Mouse (Mus musculus) heart, embryonic 15.5 days (tissue): ENCODE measurements around the gene Supv3l1. TPM values are rescaled to one million over a fixed set of nuclear protein-coding genes. Genes with fewer than 3 reads are reported as not detected.
"Not testable (repeated sequence)": the region's sequence is repeated elsewhere in the genome, so short reads cannot be mapped to it uniquely, and the experiment has no call there.

Experiments
- ATAC-seq: fragments of 200-750 bp; cut with Nextera tagmentation; replicated peaks from 2 replicates; pipeline ENCODE4 v1.8.0; 2017; ENCODE audit warnings: low read depth, moderate TSS enrichment; ENCODE audit not compliant: insufficient number of reproducible peaks, insufficient read depth, low FRiP score
- H3K27ac ChIP-seq: fragments of 300-500 bp; sonication (generic); 2 replicates; pipeline ENCODE4 v1.5.1; 2015; ENCODE audit warnings: mild to moderate bottlenecking, inconsistent platforms
- H3K27me3 ChIP-seq: fragments of 300-500 bp; sonication (generic); 2 replicates; pipeline ENCODE4 v1.6.1; 2015; ENCODE audit warnings: inconsistent platforms
- H3K36me3 ChIP-seq: fragments of 300-500 bp; sonication (generic); 2 replicates; pipeline ENCODE4 v1.6.1; 2015; ENCODE audit warnings: mild to moderate bottlenecking, inconsistent platforms
- H3K4me1 ChIP-seq: fragments of 300-500 bp; sonication (generic); replicated peaks from 2 replicates; pipeline ENCODE4 v1.6.1; 2015; ENCODE audit warnings: inconsistent platforms
- H3K4me2 ChIP-seq: fragments of 300-500 bp; sonication (generic); 2 replicates; pipeline ENCODE4 v1.6.1; 2015; ENCODE audit warnings: inconsistent platforms, mild to moderate bottlenecking, moderate library complexity
- H3K4me3 ChIP-seq: fragments of 300-500 bp; sonication (generic); 2 replicates; pipeline ENCODE4 v1.5.1; 2015; ENCODE audit warnings: mild to moderate bottlenecking, inconsistent platforms
- H3K9ac ChIP-seq: fragments of 300-500 bp; sonication (generic); 2 replicates; pipeline ENCODE4 v1.6.1; 2015; ENCODE audit warnings: mild to moderate bottlenecking, inconsistent platforms
- H3K9me3 ChIP-seq: fragments of 300-500 bp; sonication (generic); replicated peaks from 2 replicates; pipeline ENCODE4 v1.6.1; 2016; ENCODE audit warnings: inconsistent platforms
- whole genome bisulfite sequencing: fragments of 180-500 bp; shearing (Covaris S2); methylation state at CpG from one replicate; pipeline ENCODE4 v1.1.7; 2015; ENCODE audit warnings: mixed read lengths; 5-methylcytosine and 5-hydroxymethylcytosine counted together
- polyA plus RNA-seq: library from polyadenylated mRNA; unstranded; fragments of >200 nt; fragmentation: Nextera tagmentation; extraction: Ambion mirVana; gene quantifications from 2 replicates; pipeline ENCODE4 v1.2.1, GENCODE M21; 2015

The Supv3l1 gene
- 23.7 and 27.0 TPM in 2 replicates for polyA plus RNA-seq

DNA sequence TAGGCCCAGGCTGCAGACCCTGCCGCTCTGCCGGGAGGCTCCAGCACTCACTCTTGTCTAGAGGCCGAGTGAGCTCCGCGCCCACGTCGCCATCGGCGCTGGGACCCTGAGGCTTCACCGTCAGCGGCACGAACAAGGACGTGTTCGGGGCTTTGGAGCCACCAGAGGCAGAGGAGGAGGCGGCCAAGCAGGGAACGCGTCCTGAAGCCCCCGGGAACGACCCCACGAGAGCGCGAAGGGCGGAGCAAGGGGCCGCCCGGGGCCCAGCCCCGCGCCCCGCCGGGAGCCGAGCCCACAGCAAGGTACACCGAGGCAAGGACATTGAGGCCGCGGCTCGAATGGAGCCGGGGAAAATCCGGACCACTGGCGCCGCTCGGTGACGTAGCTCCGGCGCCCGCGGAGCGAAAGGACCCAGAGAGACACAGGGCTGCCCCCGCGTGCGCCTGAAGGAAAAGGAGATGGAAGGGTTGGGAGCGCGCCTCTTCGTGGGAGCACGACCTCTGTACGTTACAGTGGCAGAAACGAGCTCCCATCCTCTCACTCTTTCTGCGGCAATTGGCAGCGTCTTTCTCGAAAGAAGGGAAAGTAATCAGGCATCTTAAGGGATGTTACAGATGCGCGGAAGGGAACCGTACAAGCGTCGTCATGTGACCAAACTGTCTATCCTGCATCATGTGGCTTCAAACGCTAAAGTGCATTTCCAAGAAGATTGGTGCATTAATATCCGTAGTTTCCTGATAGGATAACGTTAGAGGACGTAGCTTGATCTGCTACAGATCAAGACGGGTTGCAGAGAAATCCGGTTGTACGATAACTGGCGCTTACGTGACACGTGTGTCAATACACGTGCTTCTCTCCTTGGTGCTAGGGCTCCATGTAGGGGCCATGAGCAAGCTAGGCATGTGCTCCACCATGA, at the start of gene Supv3l1, which contains the start of gene 4930507D05Rik:
Gene Supv3l1 (minus strand): TSS at position 375 of the 916 bp plus-strand sequence.
Gene 4930507D05Rik (plus strand): TSS at position 126 of the 916 bp plus-strand sequence.
- WGBS: under 1% methylated on average over 73 of the region's 73 CpGs
- Histone ChIP-seq H3K27me3 (no peaks in the 10 kb centered on the region), H3K9me3 (no peaks in the 10 kb centered on the region), H3K27ac (peak within 1 kb of the TSS; percentile 86), H3K4me1 (peaks cover 12% of the 10 kb centered on the region), H3K9ac (peak within 1 kb of the TSS; percentile 99), H3K4me3 (peak within 1 kb of the TSS; percentile 92), H3K4me2 (peak within 1 kb of the TSS; percentile 63), H3K36me3 (peaks cover 27% of the 10 kb centered on the region)
- peak; percentile 80 for ATAC-seq

DNA sequence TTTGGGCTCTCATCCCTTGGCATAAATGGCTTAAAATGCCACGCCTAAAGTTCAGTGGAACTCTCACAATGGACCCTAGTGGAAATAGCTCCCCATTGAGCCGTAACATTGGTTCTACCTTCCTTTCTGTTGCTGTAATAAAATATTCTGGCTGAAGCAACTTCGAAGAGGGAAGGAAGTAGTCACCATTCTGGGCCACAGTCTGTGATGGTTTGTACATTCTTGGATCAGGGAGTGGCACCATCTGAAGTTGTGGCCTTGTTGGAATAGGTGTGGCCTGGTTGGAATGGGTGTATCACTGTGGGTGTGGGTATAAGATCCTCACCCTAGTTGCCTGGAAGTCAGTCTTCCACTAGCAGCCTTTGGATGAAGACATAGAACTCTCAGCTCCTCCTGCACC, 42.1 kb upstream of the Supv3l1 start:
- H3K27ac ChIP-seq, H3K27me3 ChIP-seq, H3K4me2 ChIP-seq, H3K4me3 ChIP-seq, H3K36me3 ChIP-seq, H3K9ac ChIP-seq, H3K4me1 ChIP-seq, ATAC-seq, H3K9me3 ChIP-seq: not testable (repeated sequence)
- 80% methylated on average over 3 of the region's 3 CpGs for WGBS

DNA sequence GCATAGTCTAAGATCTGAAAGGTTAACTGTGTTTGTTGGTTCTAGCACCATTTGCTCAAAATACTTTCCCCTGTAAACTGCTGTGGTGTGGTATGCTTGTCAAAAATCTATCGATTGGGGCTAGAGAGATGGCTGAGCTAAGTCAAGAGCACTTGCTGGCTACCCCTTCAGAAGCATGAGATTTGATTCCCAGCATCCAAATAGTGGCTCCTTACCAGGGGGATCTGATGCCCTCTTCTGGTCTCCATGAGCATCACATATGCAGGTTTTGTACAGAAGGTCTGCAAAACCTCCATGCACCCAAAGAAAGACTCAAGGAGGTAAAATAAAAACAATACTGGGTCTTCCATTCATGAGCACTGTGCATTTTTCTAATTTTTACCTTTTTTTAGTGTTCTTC, 38.7 kb upstream of the Supv3l1 start:
- Histone ChIP-seq H3K9ac (no peak overlapping the region), H3K4me2 (no peak overlapping the region), H3K4me3 (no peak overlapping the region), H3K36me3 (no peaks in the 10 kb centered on the region), H3K9me3 (no peaks in the 10 kb centered on the region), H3K27me3 (no peaks in the 10 kb centered on the region), H3K27ac (no peak overlapping the region), H3K4me1 (peaks cover 12% of the 10 kb centered on the region)
- 27% methylated on average over 1 of the region's 1 CpGs for WGBS
- ATAC-seq: no peak

DNA sequence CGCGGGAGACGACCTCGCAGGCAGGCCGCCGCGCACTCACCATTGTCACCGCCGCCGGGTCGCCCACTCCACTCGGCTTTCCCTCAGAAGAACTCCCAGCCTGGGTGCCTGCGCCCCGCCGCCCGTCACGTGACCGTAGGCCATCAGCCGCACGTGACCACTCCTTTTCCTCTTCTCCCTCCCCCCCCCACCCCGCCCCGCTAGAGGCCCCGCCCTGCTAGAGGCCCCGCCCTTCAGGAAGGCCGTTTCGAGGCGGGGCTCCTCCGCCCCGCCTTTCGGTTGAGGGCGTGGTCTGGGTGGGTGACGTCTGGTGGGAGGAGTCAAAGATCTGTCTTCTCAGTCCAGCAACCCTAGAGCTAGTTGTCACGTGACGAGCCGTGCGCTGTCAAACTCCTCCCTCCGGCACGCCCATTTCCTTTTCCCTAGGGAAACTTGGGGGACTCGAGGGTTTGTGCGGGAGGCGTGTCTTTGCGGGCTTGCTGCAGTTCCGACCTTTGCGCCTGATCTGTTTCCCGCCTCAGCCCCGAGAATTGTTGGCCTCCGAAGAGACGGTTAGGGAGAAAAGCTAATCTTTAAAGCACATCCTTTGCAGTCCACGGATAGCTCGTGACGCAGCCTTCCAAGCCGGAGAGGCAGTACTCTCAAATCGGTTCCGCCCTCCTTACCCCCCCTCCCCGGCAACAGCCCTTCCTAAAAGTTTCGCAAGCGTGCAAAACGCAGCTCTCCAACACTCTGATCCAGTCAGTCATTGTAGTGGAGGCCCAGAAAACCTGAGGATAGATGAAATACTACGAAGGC, 37.3 kb upstream of the Supv3l1 start, which contains the start of gene Vps26a:
Gene Vps26a (minus strand): TSS at position 188 of the 798 bp plus-strand sequence.
- peak; percentile 90 for ATAC-seq
- peak within 1 kb of the TSS; percentile 91 for H3K9ac ChIP-seq
- peak within 1 kb of the TSS; percentile 88 for H3K4me3 ChIP-seq
- H3K27me3 ChIP-seq: no peaks in the 10 kb centered on the region
- H3K9me3 ChIP-seq: no peaks in the 10 kb centered on the region
- H3K4me1 ChIP-seq: peaks cover 12% of the 10 kb centered on the region
- under 1% methylated on average over 59 of the region's 59 CpGs for WGBS
- no peaks in the 10 kb centered on the region for H3K36me3 ChIP-seq
- peak within 1 kb of the TSS; percentile 80 for H3K4me2 ChIP-seq
- H3K27ac ChIP-seq: peak within 1 kb of the TSS; percentile 87

DNA sequence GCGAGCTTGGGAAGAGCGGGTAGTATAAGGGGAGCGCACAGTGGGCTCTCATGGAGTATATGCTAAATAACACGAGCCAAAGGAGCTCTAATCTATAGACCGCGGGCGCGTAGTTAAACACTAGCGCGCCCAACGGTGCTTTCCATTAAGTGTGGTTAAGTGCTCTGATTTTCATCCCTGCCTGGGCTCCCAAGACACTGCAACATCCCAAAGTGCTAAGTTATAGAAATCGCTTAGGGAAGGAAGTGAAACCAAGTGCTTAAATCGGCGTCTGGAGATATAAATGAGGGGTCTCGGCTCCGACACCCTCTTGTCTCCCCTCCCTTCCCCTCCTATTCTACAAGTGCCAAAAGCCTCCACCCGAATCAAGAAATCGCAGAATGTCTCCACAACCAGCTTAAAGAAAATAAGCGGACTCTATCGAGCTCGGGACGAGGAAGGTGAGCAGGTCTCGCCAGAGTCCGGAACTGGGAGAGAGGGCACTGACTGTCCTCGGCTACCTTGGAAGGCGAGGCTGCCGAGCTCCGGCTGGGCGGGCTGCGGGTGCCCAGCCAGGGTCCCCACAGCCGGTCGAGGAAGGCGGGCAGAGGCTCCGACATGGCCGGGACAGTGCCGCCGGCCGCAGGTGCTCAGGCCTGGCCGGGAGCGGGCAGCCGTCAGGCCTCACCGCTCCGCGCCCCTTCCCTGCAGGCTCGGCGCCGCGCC, 36.5 kb upstream of the Supv3l1 start:
- H3K4me3 ChIP-seq: peak overlapping the region; percentile 88
- H3K4me1 ChIP-seq: peaks cover 12% of the 10 kb centered on the region
- no peaks in the 10 kb centered on the region for H3K27me3 ChIP-seq
- under 1% methylated on average over 48 of the region's 48 CpGs for WGBS
- peak overlapping the region; percentile 80 for H3K4me2 ChIP-seq
- no peaks in the 10 kb centered on the region for H3K9me3 ChIP-seq
- no peaks in the 10 kb centered on the region for H3K36me3 ChIP-seq
- peak overlapping the region; percentile 91 for H3K9ac ChIP-seq
- ATAC-seq: peak; percentile 76
- H3K27ac ChIP-seq: peak overlapping the region; percentile 87

DNA sequence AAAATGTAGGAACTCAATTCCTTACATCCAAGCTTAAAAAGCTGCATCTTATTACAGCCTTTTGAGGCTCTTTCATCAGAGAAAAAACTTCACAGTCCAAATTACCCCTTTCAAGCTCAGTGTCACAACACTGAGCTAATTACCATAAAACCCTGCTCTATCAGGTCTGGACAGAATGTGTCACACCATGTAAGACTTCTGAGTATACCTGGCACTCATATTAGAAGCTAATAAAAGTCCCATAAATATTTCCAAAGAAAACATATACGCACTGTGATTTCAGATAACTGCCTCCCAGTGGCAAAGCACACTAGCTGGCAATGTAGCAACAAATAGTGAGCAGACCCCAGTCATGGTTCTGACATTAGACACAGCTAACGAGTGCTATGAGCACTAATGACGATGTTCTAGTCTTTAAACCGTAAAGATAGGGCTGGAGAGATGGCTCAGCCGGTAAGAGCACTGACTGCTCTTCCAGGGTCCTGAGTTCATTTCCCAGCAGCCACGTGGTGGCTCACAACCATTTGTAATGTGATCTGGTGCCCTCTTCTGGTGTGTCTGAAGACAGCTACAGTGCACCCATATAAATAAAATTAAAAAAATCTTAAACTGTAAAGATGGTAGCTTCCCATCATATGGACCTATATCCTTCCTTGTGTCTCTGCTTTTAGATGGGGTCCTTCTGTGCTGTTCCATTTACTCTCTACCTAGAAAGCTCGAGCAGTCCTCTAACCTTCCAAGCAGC, 31.7 kb upstream of the Supv3l1 start:
- H3K27ac ChIP-seq: no peak overlapping the region
- H3K4me3 ChIP-seq: no peak overlapping the region
- H3K9ac ChIP-seq: no peak overlapping the region
- ATAC-seq: no peak
- H3K36me3 ChIP-seq: 0 out of 2 replicates have a peak, but pooled peaks cover 7% of the 10 kb centered on the region
- H3K4me1 ChIP-seq: peaks cover 5% of the 10 kb centered on the region; the same call in 1 of the 2 replicates
- H3K27me3 ChIP-seq: no peaks in the 10 kb centered on the region
- H3K9me3 ChIP-seq: no peaks in the 10 kb centered on the region
- WGBS: 70% methylated on average over 7 of the region's 7 CpGs
- no peak overlapping the region for H3K4me2 ChIP-seq

DNA sequence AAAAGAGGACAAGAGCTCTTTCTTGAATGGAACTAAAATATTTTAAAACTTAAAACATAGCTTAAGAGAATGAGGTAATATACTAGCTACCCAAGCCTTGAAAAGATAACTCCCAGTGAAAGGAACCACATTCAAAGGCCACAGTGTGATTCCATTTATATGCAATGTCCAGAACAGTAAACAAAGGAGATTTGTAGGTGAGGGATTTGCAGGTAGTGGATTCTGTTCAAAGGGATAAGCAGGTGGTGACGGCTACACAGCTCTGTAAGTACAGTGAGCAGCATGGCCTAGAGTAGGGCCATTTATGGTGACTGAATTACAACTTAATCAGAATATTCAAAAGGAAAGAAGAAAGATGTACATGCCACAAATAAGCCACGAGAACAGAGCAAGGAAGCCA, 27.4 kb upstream of the Supv3l1 start:
- no peak overlapping the region for H3K9ac ChIP-seq
- WGBS: 66% methylated on average over 2 of the region's 2 CpGs
- H3K27me3 ChIP-seq: no peaks in the 10 kb centered on the region
- ATAC-seq: no peak
- H3K36me3 ChIP-seq: 0 out of 2 replicates have a peak, but pooled peaks cover 7% of the 10 kb centered on the region
- H3K9me3 ChIP-seq: no peaks in the 10 kb centered on the region
- H3K27ac ChIP-seq: no peak overlapping the region
- no peaks in the 10 kb centered on the region for H3K4me1 ChIP-seq
- H3K4me3 ChIP-seq: no peak overlapping the region
- no peak overlapping the region for H3K4me2 ChIP-seq

DNA sequence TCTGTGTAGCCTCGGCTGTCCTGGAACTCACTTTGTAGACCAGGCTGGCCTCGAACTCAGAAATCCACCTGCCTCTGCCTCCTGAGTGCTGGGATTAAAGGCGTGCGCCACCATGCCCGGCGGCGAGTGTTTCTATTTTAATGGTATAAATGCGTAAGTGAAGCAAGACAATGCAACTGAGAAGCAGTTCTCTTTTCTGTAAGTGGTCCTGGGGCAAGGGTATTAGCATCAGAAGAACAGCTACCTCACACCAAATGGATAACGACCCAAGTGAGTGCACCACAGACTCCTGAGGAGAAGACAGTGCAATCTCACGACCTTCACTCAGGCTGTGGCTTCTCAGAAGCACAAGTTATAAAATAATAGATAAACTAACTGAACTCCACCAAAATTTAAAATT, 25.4 kb upstream of the Supv3l1 start:
- no peak overlapping the region for H3K4me2 ChIP-seq
- no peaks in the 10 kb centered on the region for H3K27me3 ChIP-seq
- H3K4me3 ChIP-seq: no peak overlapping the region
- peaks cover 2% of the 10 kb centered on the region; the same call in 1 of the 2 replicates for H3K4me1 ChIP-seq
- WGBS: 90% methylated on average over 10 of the region's 10 CpGs
- H3K27ac ChIP-seq: no peak overlapping the region
- ATAC-seq: no peak
- no peaks in the 10 kb centered on the region for H3K9me3 ChIP-seq
- no peak overlapping the region for H3K9ac ChIP-seq
- H3K36me3 ChIP-seq: 0 out of 2 replicates have a peak, but pooled peaks cover 7% of the 10 kb centered on the region

DNA sequence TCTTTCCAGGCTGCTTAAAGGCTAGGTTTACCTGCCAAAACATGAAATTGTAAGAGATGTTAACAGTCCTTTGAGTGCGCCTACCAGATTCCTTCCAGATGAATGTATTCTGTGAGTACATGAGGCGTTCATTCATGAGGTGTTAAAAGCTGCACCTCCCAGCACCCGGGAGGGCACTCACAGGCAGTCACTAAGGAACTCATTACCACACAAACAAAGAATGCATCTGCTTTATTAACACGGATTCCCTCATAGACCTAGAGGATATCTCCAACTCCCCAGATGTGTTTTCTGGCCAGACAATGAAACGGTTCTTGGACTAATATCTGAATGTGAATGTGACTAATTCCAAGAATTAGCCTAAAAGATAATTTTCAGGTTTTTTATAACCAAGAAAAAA, 21.6 kb upstream of the Supv3l1 start:
- peaks cover 17% of the 10 kb centered on the region; the same call in 1 of the 2 replicates for H3K36me3 ChIP-seq
- WGBS: 31% methylated on average over 5 of the region's 5 CpGs
- no peak for ATAC-seq
- no peaks in the 10 kb centered on the region for H3K27me3 ChIP-seq
- H3K27ac ChIP-seq: no peak overlapping the region
- peaks cover 2% of the 10 kb centered on the region; the same call in 1 of the 2 replicates for H3K4me1 ChIP-seq
- H3K9me3 ChIP-seq: no peaks in the 10 kb centered on the region
- no peak overlapping the region for H3K9ac ChIP-seq
- H3K4me2 ChIP-seq: no peak overlapping the region
- no peak overlapping the region for H3K4me3 ChIP-seq

DNA sequence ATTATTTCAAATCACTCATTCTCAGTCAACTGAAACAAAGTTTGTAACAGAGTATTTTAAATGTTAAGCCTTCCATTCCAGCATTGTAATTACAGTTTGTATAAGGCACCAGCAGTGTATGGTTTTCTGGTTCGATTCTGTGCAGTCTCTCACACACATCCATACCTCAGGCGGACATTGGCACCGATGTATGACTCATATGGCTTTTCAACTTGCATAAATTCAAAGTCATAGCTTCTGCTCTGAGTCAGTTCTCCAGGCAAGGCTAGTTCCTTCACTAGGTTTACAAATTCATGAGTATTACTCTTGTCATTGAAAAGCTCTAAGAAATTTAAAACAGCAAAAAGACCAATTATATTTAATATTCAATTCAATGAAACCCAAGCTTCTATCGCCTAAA, 20.2 kb upstream of the Supv3l1 start:
- Histone ChIP-seq H3K4me3 (no peak overlapping the region), H3K9ac (no peak overlapping the region), H3K4me2 (no peak overlapping the region), H3K27ac (no peak overlapping the region), H3K36me3 (peaks cover 17% of the 10 kb centered on the region; the same call in 1 of the 2 replicates), H3K27me3 (no peaks in the 10 kb centered on the region), H3K4me1 (peaks cover 2% of the 10 kb centered on the region; the same call in 1 of the 2 replicates), H3K9me3 (no peaks in the 10 kb centered on the region)
- ATAC-seq: no peak
- WGBS: 90% methylated on average over 4 of the region's 4 CpGs
